Mouse (Mus musculus) CH12.LX (cell line): ENCODE measurements at regions not wholly inside any gene's neighbourhood (a gene's known extent, or its start where the extent isn't known, plus 50 kb on each side); places are given as distances from the start of the nearest gene placed in this dataset.

Experiments
- DNase-seq: peaks from one replicate; pipeline ENCODE4 v3.0.0-alpha.2; 2013; ENCODE audit errors: extremely low read depth
- H3K27ac ChIP-seq: 2 replicates; pipeline ENCODE4 v1.5.1; 2012; ENCODE audit warnings: low read depth, mild to moderate bottlenecking, control low read depth, moderate library complexity; ENCODE audit not compliant: insufficient read depth
- H3K27me3 ChIP-seq: replicated peaks from 2 replicates; pipeline ENCODE3; 2012; ENCODE audit warnings: inconsistent platforms
- H3K36me3 ChIP-seq, 2 experiments: replicated peaks in 1 of 2; 2 replicates each; pipeline versions ENCODE3 to v1.6.1; 2012; ENCODE audit warnings: inconsistent platforms in 1 of 2, low read length in 1 of 2, mild to moderate bottlenecking in 1 of 2, mixed read lengths in 1 of 2, moderate library complexity in 1 of 2; ENCODE audit not compliant: control insufficient read depth in 1 of 2, insufficient read depth in 1 of 2
- H3K4me1 ChIP-seq, 2 experiments: 2 replicates each; pipeline ENCODE4 v1.6.1; 2012; ENCODE audit warnings: inconsistent platforms in 1 of 2, moderate library complexity in 1 of 2; ENCODE audit not compliant: insufficient read depth in 2 of 2, control insufficient read depth in 1 of 2
- H3K4me2 ChIP-seq: 2 replicates; pipeline ENCODE4 v1.6.1; 2012; ENCODE audit warnings: low read depth, mild to moderate bottlenecking, control low read depth; ENCODE audit not compliant: poor library complexity, insufficient read depth, severe bottlenecking
- H3K4me3 ChIP-seq, 3 experiments: fragments of 150-350 bp in 1 of 3; sonication (generic) in 1 of 3; replicated peaks in 1 of 3; 2 replicates each; pipeline versions ENCODE3 to v1.5.1; 2011 to 2012; ENCODE audit warnings: low read depth in 2 of 3, low read length in 2 of 3, mild to moderate bottlenecking in 2 of 3, moderate library complexity in 2 of 3, control low read depth in 1 of 3, improper control_type of control experiment in 1 of 3, inconsistent platforms in 1 of 3, mixed read lengths in 1 of 3; ENCODE audit not compliant: poor library complexity in 1 of 3
- H3K79me2 ChIP-seq: replicated peaks from 2 replicates; pipeline ENCODE4 v1.6.1; 2012; ENCODE audit warnings: mild to moderate bottlenecking, moderate library complexity; ENCODE audit not compliant: control insufficient read depth, poor library complexity, insufficient read depth, severe bottlenecking; ENCODE audit errors: extremely low read depth
- H3K9ac ChIP-seq: 2 replicates; pipeline ENCODE4 v1.6.1; 2012; ENCODE audit warnings: low read depth, mild to moderate bottlenecking, control low read depth, moderate library complexity; ENCODE audit not compliant: insufficient read depth
- H3K9me3 ChIP-seq: replicated peaks from 2 replicates; pipeline ENCODE3; 2012; ENCODE audit warnings: low read length, inconsistent platforms, mixed read lengths
- BHLHE40 ChIP-seq: IDR thresholded peaks from 2 replicates; pipeline ENCODE4 v1.6.1; 2011; ENCODE audit warnings: mild to moderate bottlenecking, low read depth, low read length, improper control_type of control experiment
- CHD1 ChIP-seq: IDR thresholded peaks from 2 replicates; pipeline ENCODE4 v1.6.1; 2012; ENCODE audit warnings: low read depth, low read length, improper control_type of control experiment, inconsistent platforms
- CHD2 ChIP-seq: IDR thresholded peaks from 2 replicates; pipeline ENCODE4 v1.6.1; 2011; ENCODE audit warnings: low read length, improper control_type of control experiment
- CTCF ChIP-seq, 2 experiments: IDR thresholded peaks in 1 of 2; conservative IDR thresholded peaks in 1 of 2; 2 replicates each; pipeline ENCODE4 v1.5.1; 2011 to 2012; ENCODE audit warnings: low read depth in 2 of 2, low read length in 2 of 2, improper control_type of control experiment in 1 of 2, inconsistent platforms in 1 of 2, mild to moderate bottlenecking in 1 of 2, moderate library complexity in 1 of 2
- ELF1 ChIP-seq: IDR thresholded peaks from 2 replicates; pipeline ENCODE4 v1.6.1; 2014; ENCODE audit warnings: low read depth, mild to moderate bottlenecking, inconsistent platforms, low read length, improper control_type of control experiment
- ETS1 ChIP-seq: conservative IDR thresholded peaks from 2 replicates; pipeline ENCODE4 v1.6.1; 2012; ENCODE audit warnings: low read depth, mild to moderate bottlenecking, inconsistent platforms, low read length, improper control_type of control experiment, moderate library complexity
- HCFC1 ChIP-seq: IDR thresholded peaks from 2 replicates; pipeline ENCODE4 v1.6.1; 2012; ENCODE audit warnings: low read depth, mild to moderate bottlenecking, inconsistent platforms, low read length, improper control_type of control experiment
- JUND ChIP-seq: conservative IDR thresholded peaks from 2 replicates; pipeline ENCODE4 v1.6.1; 2011; ENCODE audit warnings: low read depth, low read length, improper control_type of control experiment
- KAT2A ChIP-seq: IDR thresholded peaks from 2 replicates; pipeline ENCODE4 v1.6.1; 2012; ENCODE audit warnings: low read length, improper control_type of control experiment, inconsistent platforms; ENCODE audit not compliant: insufficient replicate concordance
- MAX ChIP-seq: IDR thresholded peaks from 2 replicates; pipeline ENCODE4 v1.6.1; 2011; ENCODE audit warnings: low read length, improper control_type of control experiment
- MXI1 ChIP-seq: IDR thresholded peaks from 2 replicates; pipeline ENCODE4 v1.6.1; 2011; ENCODE audit warnings: mild to moderate bottlenecking, low read depth, low read length, improper control_type of control experiment
- MYC ChIP-seq: IDR thresholded peaks from 2 replicates; pipeline ENCODE4 v1.6.1; 2011; ENCODE audit warnings: low read depth, mild to moderate bottlenecking, improper control_type of control experiment, low read length
- POLR2A ChIP-seq: IDR thresholded peaks from 2 replicates; pipeline ENCODE4 v1.6.1; 2011; ENCODE audit warnings: low read depth, mild to moderate bottlenecking, improper control_type of control experiment, low read length
- POLR2AphosphoS2 ChIP-seq: IDR thresholded peaks from 2 replicates; pipeline ENCODE4 v1.6.1; 2011; ENCODE audit warnings: low read depth, low read length, improper control_type of control experiment
- RAD21 ChIP-seq: IDR thresholded peaks from 2 replicates; pipeline ENCODE4 v1.6.1; 2011; ENCODE audit warnings: low read depth, mild to moderate bottlenecking, low read length, improper control_type of control experiment, moderate library complexity
- SMC3 ChIP-seq: IDR thresholded peaks from 2 replicates; pipeline ENCODE4 v1.6.1; 2011; ENCODE audit warnings: low read depth, low read length, improper control_type of control experiment
- TBP ChIP-seq: conservative IDR thresholded peaks from 2 replicates; pipeline ENCODE4 v1.6.1; 2011; ENCODE audit warnings: low read depth, low read length, improper control_type of control experiment
- USF2 ChIP-seq: conservative IDR thresholded peaks from 2 replicates; pipeline ENCODE4 v1.6.1; 2011; ENCODE audit warnings: low read depth, low read length, improper control_type of control experiment
- ZKSCAN1 ChIP-seq: IDR thresholded peaks from 2 replicates; pipeline ENCODE4 v1.6.1; 2012; ENCODE audit warnings: low read depth, inconsistent platforms, low read length, improper control_type of control experiment, borderline replicate concordance
- ZNF384 ChIP-seq: IDR thresholded peaks from 2 replicates; pipeline ENCODE4 v1.6.1; 2012; ENCODE audit warnings: low read depth, low read length, improper control_type of control experiment, inconsistent platforms
- dilution Hi-C: fragments of 300-500 bp; cut with MboI; formaldehyde crosslinking; loops from 2 replicates; pipeline ENCODE4 v1.14.3; 2020; ENCODE audit warnings: low sequenced_read_pairs; ENCODE audit not compliant: extremely low pct_unique_long_range_greater_than_20kb, extremely low pct_ligation_motif_present
- in situ Hi-C: fragments of 300-500 bp; cut with MboI; formaldehyde crosslinking; loops from 3 replicates; pipeline ENCODE4 v1.14.3; 2019; ENCODE audit warnings: low sequenced_read_pairs, low pct_ligation_motif_present, low pct_unique_long_range_greater_than_20kb, mixed read lengths

GRCm38 (mm10) chr7:73855489-73855888 is 115.4 kb downstream of the Fam174b start:
- no peaks in the 10 kb centered on the region for H3K4me1 ChIP-seq
- TF ChIP-seq MAX, result no peak
- TF ChIP-seq USF2, result no peak
- peak; percentile 53 for TF ChIP-seq RAD21
- no peak for TF ChIP-seq KAT2A
- TF ChIP-seq ELF1, result no peak
- no peak for TF ChIP-seq POLR2AphosphoS2
- TF ChIP-seq ZNF384, result 0 out of 2 replicates have a peak, but pooled peaks have one; percentile 33
- TF ChIP-seq CHD1, result no peak
- no peak for TF ChIP-seq ETS1
- TF ChIP-seq CTCF (conservative IDR thresholded peaks at IDR 0.05 in 1 of 2, IDR thresholded peaks at IDR 0.05 in 1 of 2; ENCODE audit: low read depth in 2 of 2, low read length in 2 of 2), result peak; percentile 54 to 83
- peak; percentile 77 for TF ChIP-seq SMC3
- TF ChIP-seq TBP, result no peak
- TF ChIP-seq, all 38 proteins: peak for 4
- Histone ChIP-seq H3K4me3 (no peak overlapping the region), H3K27ac (no peak overlapping the region), H3K9ac (no peak overlapping the region), H3K9me3 (no peaks in the 10 kb centered on the region), H3K27me3 (peaks cover 59% of the 10 kb centered on the region), H3K79me2 (no peaks in the 10 kb centered on the region), H3K4me2 (no peak overlapping the region), H3K36me3 (no peaks in the 10 kb centered on the region)
- dilution Hi-C loops, result no loop called here
- DNase-seq, result peak; percentile 25
- in situ Hi-C loops, result no loop called here

- H3K4me2 ChIP-seq, result no peak overlapping the region
- TF ChIP-seq JUND (no peak), TBP (no peak), MYC (no peak), MAX (no peak), BHLHE40 (no peak), ZKSCAN1 (no peak), HCFC1 (no peak), CTCF (conservative IDR thresholded peaks at IDR 0.05 in 1 of 2, IDR thresholded peaks at IDR 0.05 in 1 of 2; ENCODE audit: low read depth in 2 of 2, low read length in 2 of 2) (no peak), POLR2A (no peak), MXI1 (no peak), ZNF384 (no peak), USF2 (no peak), CHD2 (no peak)
- H3K4me3 ChIP-seq, result no peak overlapping the region
- in situ Hi-C loops (no loop called here), dilution Hi-C loops (no loop called here)
- no peaks in the 10 kb centered on the region for H3K36me3 ChIP-seq
- H3K9me3 ChIP-seq, result no peaks in the 10 kb centered on the region
- H3K9ac ChIP-seq, result no peak overlapping the region
- DNase-seq, result no peak
- H3K79me2 ChIP-seq, result no peaks in the 10 kb centered on the region
- peaks cover 49% of the 10 kb centered on the region for H3K27me3 ChIP-seq
- no peak overlapping the region for H3K27ac ChIP-seq
- no peaks in the 10 kb centered on the region for H3K4me1 ChIP-seq
Observed at GRCm38 (mm10) chr7:73856908-73857307, 116.8 kb downstream of the Fam174b start.
